Mouse (Mus musculus) heart, embryonic 15.5 days (tissue): ENCODE results near the gene Tpbpb. TPM values are rescaled to one million over a fixed set of nuclear protein-coding genes. Genes with fewer than 3 reads are reported as not detected.
A peak's percentile ranks its signal among the peaks of the same experiment; 100 is the strongest.
"Not testable (repeated sequence)": the region's sequence is repeated elsewhere in the genome, so short reads cannot be mapped to it uniquely, and the experiment has no call there.

Experiments
- ATAC-seq: fragments of 200-750 bp; cut with Nextera tagmentation; replicated peaks from 2 replicates; pipeline ENCODE4 v1.8.0; 2017; ENCODE audit warnings: low read depth, moderate TSS enrichment; ENCODE audit not compliant: insufficient number of reproducible peaks, insufficient read depth, low FRiP score
- H3K27ac ChIP-seq: fragments of 300-500 bp; sonication (generic); 2 replicates; pipeline ENCODE4 v1.5.1; 2015; ENCODE audit warnings: mild to moderate bottlenecking, inconsistent platforms
- H3K27me3 ChIP-seq: fragments of 300-500 bp; sonication (generic); 2 replicates; pipeline ENCODE4 v1.6.1; 2015; ENCODE audit warnings: inconsistent platforms
- H3K36me3 ChIP-seq: fragments of 300-500 bp; sonication (generic); 2 replicates; pipeline ENCODE4 v1.6.1; 2015; ENCODE audit warnings: mild to moderate bottlenecking, inconsistent platforms
- H3K4me1 ChIP-seq: fragments of 300-500 bp; sonication (generic); replicated peaks from 2 replicates; pipeline ENCODE4 v1.6.1; 2015; ENCODE audit warnings: inconsistent platforms
- H3K4me2 ChIP-seq: fragments of 300-500 bp; sonication (generic); 2 replicates; pipeline ENCODE4 v1.6.1; 2015; ENCODE audit warnings: inconsistent platforms, mild to moderate bottlenecking, moderate library complexity
- H3K4me3 ChIP-seq: fragments of 300-500 bp; sonication (generic); 2 replicates; pipeline ENCODE4 v1.5.1; 2015; ENCODE audit warnings: mild to moderate bottlenecking, inconsistent platforms
- H3K9ac ChIP-seq: fragments of 300-500 bp; sonication (generic); 2 replicates; pipeline ENCODE4 v1.6.1; 2015; ENCODE audit warnings: mild to moderate bottlenecking, inconsistent platforms
- H3K9me3 ChIP-seq: fragments of 300-500 bp; sonication (generic); replicated peaks from 2 replicates; pipeline ENCODE4 v1.6.1; 2016; ENCODE audit warnings: inconsistent platforms
- WGBS: fragments of 180-500 bp; shearing (Covaris S2); methylation state at CpG from one replicate; pipeline ENCODE4 v1.1.7; 2015; ENCODE audit warnings: mixed read lengths; 5-methylcytosine and 5-hydroxymethylcytosine counted together
- polyA plus RNA-seq: library from polyadenylated mRNA; unstranded; fragments of >200 nt; fragmentation: Nextera tagmentation; extraction: Ambion mirVana; gene quantifications from 2 replicates; pipeline ENCODE4 v1.2.1, GENCODE M21; 2015

Gene Tpbpb
- polyA plus RNA-seq = not detected in 2 replicates

- H3K9me3 ChIP-seq, H3K4me2 ChIP-seq, H3K4me1 ChIP-seq, H3K36me3 ChIP-seq, H3K27ac ChIP-seq, H3K27me3 ChIP-seq, H3K9ac ChIP-seq, H3K4me3 ChIP-seq, ATAC-seq: not testable (repeated sequence)
- 74% methylated on average over 2 of the region's 2 CpGs for WGBS
These were observed at the start of gene Tpbpb for GRCm38 (mm10) chr13:60904780-60905179. Gene Tpbpb, minus strand, starts transcription at chr13:60904880.

DNA sequence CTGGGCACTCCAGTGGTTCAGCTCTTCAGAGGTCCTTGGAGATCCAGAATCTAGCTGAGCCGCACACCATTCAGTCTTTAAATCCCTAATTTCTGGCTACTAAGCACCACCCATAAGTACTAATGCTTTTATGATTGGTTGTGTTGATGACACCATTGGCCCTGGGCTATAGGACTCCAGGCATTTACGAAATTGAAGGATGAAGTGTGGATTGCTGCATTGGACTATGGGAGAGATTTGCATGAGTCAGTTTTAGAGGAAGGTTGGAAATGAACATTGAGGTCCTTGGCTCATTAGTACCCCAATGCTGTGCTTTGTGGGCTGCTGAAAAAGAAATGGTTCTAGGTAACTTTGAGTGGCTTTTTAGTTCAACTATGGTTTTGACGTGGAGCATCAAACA lies 37.2 kb upstream of the Tpbpb start, which contains the start of gene Tpbpa:
Gene Tpbpa, minus strand, starts transcription at position 101 of the 400 bp plus-strand sequence.
- H3K27me3 ChIP-seq, H3K9ac ChIP-seq, ATAC-seq, H3K4me1 ChIP-seq, H3K27ac ChIP-seq, H3K4me3 ChIP-seq, H3K4me2 ChIP-seq, H3K9me3 ChIP-seq, H3K36me3 ChIP-seq: not testable (repeated sequence)
- 66% methylated on average over 3 of the region's 3 CpGs for WGBS

- no peaks in the 10 kb centered on the region for H3K9me3 ChIP-seq
These were observed 31.8 kb upstream of the Tpbpb start, which contains the start of the genes Gm49391 and Ctla2a for GRCm38 (mm10) chr13:60936500-60936901. Gene Gm49391, minus strand, starts transcription at chr13:60936571. Gene Ctla2a, minus strand, starts transcription at chr13:60936625.

DNA sequence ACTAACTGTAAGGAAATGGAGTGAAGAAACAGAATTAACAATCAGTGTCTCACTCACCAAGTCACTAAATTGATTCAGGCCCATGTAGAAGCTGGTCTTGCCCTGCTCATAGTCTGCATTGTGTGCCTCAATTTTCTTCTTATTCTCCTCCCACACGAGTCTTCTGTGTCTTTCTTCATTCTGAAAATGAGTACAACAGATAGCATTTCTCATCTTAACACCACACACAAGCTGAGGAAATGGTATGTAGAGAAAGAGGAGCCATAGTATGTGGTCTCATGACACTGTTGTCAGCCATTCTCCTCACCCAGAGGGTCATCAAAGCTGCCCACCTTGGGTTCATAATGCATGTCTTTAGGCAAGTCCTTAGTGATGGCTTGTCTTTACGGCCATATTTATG lies 30.8 kb upstream of the Tpbpb start, which contains the start of gene Gm49393:
Gene Gm49393, minus strand, starts transcription at position 101 of the 400 bp plus-strand sequence.
- 59% methylated on average over 2 of the region's 2 CpGs for WGBS
- H3K36me3 ChIP-seq, ATAC-seq, H3K4me1 ChIP-seq, H3K27me3 ChIP-seq, H3K27ac ChIP-seq, H3K4me2 ChIP-seq, H3K9me3 ChIP-seq, H3K9ac ChIP-seq, H3K4me3 ChIP-seq: not testable (repeated sequence)

More at GRCm38 (mm10) chr13:60936500-60936901, 31.8 kb upstream of the Tpbpb start, which contains the start of the genes Gm49391 and Ctla2a:
- ATAC-seq = peak; percentile 91
- WGBS = 33% methylated on average over 5 of the region's 5 CpGs
- H3K4me1 ChIP-seq = no peaks in the 10 kb centered on the region
- H3K27ac ChIP-seq = peak within 1 kb of the TSS; percentile 51
- H3K4me2 ChIP-seq = no peak within 1 kb of the TSS
- H3K27me3 ChIP-seq = no peaks in the 10 kb centered on the region
- no peaks in the 10 kb centered on the region for H3K36me3 ChIP-seq
- H3K9ac ChIP-seq = no peak within 1 kb of the TSS
- H3K4me3 ChIP-seq = no peak within 1 kb of the TSS

DNA sequence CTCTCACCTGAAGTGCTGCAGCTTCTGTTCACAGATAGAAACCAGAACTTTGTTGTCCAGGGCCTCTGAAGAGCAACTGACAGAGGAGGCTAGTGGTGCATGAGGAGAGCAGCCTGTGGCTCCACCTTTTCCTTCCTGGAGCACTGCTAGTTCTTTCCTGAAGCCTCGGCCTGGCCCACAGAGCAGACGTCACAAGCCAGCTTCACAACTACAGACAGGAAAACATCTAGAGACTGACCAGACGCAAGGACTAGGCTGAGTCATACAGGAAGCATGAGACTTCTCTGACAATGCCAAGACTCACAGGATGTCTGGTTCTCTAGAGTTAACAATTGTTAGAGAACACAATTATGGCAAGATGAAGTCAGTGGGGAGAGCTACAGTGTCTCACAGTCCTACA lies 7.4 kb downstream of the Tpbpb start, which contains the start of gene Ctla2b:
Gene Ctla2b, minus strand, starts transcription at position 120 of the 400 bp plus-strand sequence.
- 43% methylated on average over 3 of the region's 3 CpGs for WGBS
- H3K9ac ChIP-seq = no peak within 1 kb of the TSS
- peak within 1 kb of the TSS; percentile 26 for H3K27ac ChIP-seq
- H3K27me3 ChIP-seq = no peaks in the 10 kb centered on the region
- H3K4me1 ChIP-seq = no peaks in the 10 kb centered on the region
- H3K36me3 ChIP-seq = no peaks in the 10 kb centered on the region
- no peak within 1 kb of the TSS for H3K4me2 ChIP-seq
- H3K4me3 ChIP-seq = no peak within 1 kb of the TSS
- peak; percentile 91 for ATAC-seq
- no peaks in the 10 kb centered on the region for H3K9me3 ChIP-seq

DNA sequence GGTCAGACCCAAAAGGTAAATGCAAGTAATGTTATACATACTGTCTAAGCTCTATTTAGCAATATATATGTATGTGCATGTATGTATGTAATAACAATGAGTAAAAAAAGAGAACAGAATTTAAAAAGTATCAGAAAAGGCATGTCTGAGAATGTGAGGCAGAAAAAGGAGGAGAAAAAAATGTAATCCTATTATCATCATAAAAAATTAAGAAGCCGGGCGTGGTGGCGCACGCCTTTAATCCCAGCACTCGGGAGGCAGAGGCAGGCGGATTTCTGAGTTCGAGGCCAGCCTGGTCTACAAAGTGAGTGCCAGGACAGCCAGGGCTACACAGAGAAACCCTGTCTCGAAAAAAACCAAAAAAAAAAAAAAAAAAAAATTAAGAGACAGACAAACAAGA lies 7.9 kb downstream of the Tpbpb start, which contains the start of gene Gm49392:
Gene Gm49392, minus strand, starts transcription at position 101 of the 400 bp plus-strand sequence.
- not testable (repeated sequence) for H3K4me1 ChIP-seq, H3K9ac ChIP-seq, H3K4me2 ChIP-seq, H3K27me3 ChIP-seq, H3K9me3 ChIP-seq, H3K4me3 ChIP-seq, ATAC-seq, H3K36me3 ChIP-seq
- 83% methylated on average over 8 of the region's 8 CpGs for WGBS
- peak within 1 kb of the TSS; percentile 26 for H3K27ac ChIP-seq

- Histone ChIP-seq H3K27ac (no peak overlapping the region), H3K27me3 (no peaks in the 10 kb centered on the region), H3K4me2 (no peak overlapping the region), H3K9ac (no peak overlapping the region), H3K9me3 (no peaks in the 10 kb centered on the region), H3K36me3 (no peaks in the 10 kb centered on the region), H3K4me3 (no peak overlapping the region), H3K4me1 (no peaks in the 10 kb centered on the region)
- no peak for ATAC-seq
These were observed 9.1 kb downstream of the Tpbpb start for GRCm38 (mm10) chr13:60895406-60896160.

DNA sequence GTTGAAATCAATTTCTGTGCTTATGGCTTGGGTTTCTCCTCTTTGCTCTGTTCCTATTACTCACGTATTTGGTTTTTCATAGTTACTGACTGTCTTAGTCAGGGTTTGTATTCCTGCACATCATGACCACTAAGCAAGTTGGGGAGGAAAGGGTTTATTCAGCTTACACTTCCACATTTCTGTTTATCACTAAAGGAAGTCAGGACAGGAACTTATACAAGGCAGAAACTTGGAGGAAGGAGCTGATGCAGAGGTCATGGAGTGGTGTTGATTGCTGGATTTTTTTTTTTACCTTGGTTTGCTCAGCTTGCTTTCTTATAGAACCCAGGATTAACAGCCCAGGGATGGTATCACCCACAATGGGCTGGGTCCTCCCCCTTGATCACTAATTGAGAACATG lies 12.4 kb downstream of the Tpbpb start:
- H3K4me3 ChIP-seq = no peak overlapping the region
- no peaks in the 10 kb centered on the region for H3K9me3 ChIP-seq
- H3K4me1 ChIP-seq = no peaks in the 10 kb centered on the region
- H3K27me3 ChIP-seq = no peaks in the 10 kb centered on the region
- no peak overlapping the region for H3K9ac ChIP-seq
- no peak overlapping the region for H3K27ac ChIP-seq
- H3K36me3 ChIP-seq = no peaks in the 10 kb centered on the region
- no peak for ATAC-seq
- WGBS = 79% methylated on average over 1 of the region's 1 CpGs
- no peak overlapping the region for H3K4me2 ChIP-seq

DNA sequence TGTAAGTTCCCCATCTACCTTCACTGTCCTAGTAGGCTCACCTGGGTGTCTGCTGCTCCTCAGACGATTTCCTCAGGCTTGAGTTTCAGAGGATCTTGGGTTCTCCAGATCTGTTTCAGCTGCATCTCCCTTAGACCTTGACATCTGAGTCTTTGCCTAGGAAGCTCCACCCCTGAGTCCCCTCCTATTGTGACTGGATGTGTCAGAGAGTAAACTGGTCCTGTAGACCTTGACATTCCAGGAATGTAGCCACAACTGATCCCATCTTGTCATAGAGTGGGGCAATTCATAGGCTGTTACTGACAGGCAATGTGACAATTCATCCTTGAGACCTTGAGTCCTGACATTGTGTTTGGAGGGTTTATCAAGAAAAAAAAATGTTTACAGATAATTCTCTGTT lies 40.4 kb downstream of the Tpbpb start, which contains the start of gene 4930486L24Rik:
Gene 4930486L24Rik, minus strand, starts transcription at position 195 of the 400 bp plus-strand sequence.
- no peaks in the 10 kb centered on the region for H3K36me3 ChIP-seq
- no peaks in the 10 kb centered on the region for H3K27me3 ChIP-seq
- ATAC-seq = no peak
- H3K4me1 ChIP-seq = no peaks in the 10 kb centered on the region
- H3K9ac ChIP-seq = no peak within 1 kb of the TSS
- WGBS = 44% methylated on average over 1 of the region's 1 CpGs
- no peak within 1 kb of the TSS for H3K4me2 ChIP-seq
- H3K4me3 ChIP-seq = no peak within 1 kb of the TSS
- no peaks in the 10 kb centered on the region for H3K9me3 ChIP-seq
- no peak within 1 kb of the TSS for H3K27ac ChIP-seq
